Mouse (Mus musculus): ENCODE data around the gene Sval1.

The Sval1 gene

DNA sequence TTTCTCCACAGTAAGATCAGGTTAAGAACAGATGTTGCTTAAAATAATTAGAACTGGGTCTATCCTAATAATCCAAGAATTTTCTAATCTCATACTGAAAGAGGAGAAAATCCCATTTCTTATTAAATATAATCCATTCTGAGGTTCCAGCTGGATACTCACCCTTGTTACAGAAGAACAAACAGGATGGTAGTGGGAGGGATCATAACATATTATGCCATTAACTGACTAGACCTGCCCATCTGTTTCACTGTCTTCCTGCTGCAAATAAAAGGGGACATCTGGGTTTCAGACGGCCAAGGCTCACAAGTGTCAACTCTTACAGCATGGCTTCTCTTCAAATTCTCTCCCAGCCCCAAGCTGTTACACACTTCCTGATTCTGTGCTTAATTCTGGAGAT, at the start of gene Sval1:
TSS of gene Sval1 (plus strand) at position 301 of the 400 bp plus-strand sequence.
- in situ Hi-C loops (cut with MboI, MseI) = no loop called here

GRCm38 (mm10) chr6:41911625-41912024, 39.8 kb upstream of the Sval1 start:
- in situ Hi-C loops (cut with MboI, MseI) = no loop called here

DNA sequence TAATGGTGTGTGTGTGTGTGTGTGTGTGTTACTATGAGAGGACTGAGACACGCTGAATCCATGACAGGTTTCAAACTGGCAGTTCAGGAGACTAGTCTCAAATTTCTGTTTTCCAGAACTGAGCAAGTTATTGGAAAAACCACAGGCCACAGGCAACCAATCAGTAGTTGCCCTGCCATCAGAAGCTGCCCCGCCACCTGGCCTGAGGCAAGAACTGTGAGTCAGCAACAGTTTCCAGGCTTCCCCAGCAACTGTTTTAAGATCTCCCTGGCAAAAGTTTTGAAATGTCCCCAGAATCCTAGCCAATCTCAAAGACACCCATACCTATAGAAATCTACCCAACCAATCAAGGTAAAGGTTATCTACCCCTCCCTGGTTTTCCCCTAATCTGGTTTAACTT, 36.5 kb upstream of the Sval1 start:
- in situ Hi-C loops (cut with MboI, MseI) = no loop called here

DNA sequence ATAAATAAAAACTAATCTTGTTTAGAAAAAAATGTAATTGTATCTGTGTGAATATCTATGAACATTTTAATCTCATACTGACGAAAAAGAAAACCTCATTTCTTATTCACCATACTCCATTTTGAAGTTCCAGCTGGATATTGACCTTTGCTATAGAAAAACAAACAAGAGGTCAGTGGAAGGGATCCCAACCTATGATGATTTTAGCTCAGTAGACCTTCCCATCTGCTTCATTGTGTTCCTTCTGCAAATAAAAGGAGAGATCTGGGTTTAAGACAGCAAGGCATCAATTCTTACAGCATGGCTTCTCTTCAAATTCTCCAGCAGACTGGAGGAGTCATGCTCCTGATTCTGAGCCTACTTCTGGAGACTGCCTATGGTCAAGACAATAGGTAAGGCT, 16.4 kb downstream of the Sval1 start, which contains the start of gene Sval3:
TSS of gene Sval3 (plus strand) at position 301 of the 400 bp plus-strand sequence.
- in situ Hi-C loops (cut with MboI, MseI) = no loop called here
